Mouse (Mus musculus): ENCODE measurements at regions not wholly inside any gene's neighbourhood (a gene's known extent, or its start where the extent isn't known, plus 50 kb on each side); places are given as distances from the start of the nearest gene placed in this dataset.

GRCm38 (mm10) chr19:44686061-44686460 is 69.8 kb upstream of the Pax2 start:
- peak; percentile 79 for DNase-seq (ENCODE audit: low read depth, low spot score)

- peak; percentile 89 for DNase-seq (ENCODE audit: low read depth, low spot score)
These were observed 63.4 kb upstream of the Pax2 start for GRCm38 (mm10) chr19:44692396-44692795.

- no peak for DNase-seq (ENCODE audit: low read depth, low spot score)
These were observed 63.0 kb upstream of the Pax2 start for GRCm38 (mm10) chr19:44692816-44693215.

- DNase-seq (ENCODE audit: low read depth, low spot score), result no peak
These were observed 60.5 kb upstream of the Pax2 start for GRCm38 (mm10) chr19:44695331-44695730.

GRCm38 (mm10) chr19:44696059-44696712 is 59.7 kb upstream of the Pax2 start:
- DNase-seq (ENCODE audit: low read depth, low spot score), result peak; percentile 53

GRCm38 (mm10) chr19:44696773-44697172 is 59.1 kb upstream of the Pax2 start:
- peak; percentile 63 for DNase-seq (ENCODE audit: low read depth, low spot score)

GRCm38 (mm10) chr19:44698382-44699256 is 57.2 kb upstream of the Pax2 start:
- DNase-seq (ENCODE audit: low read depth, low spot score), result no peak

Data from ZHBTc4 (cell line).